25 mouse cellular contexts compared by ENCODE assay signal in genomic region chr19:57542506-57542905, GRCm38 (mm10).
A peak's percentile ranks its signal among the peaks of the same experiment; 100 is the strongest.
DNase-seq lines count a peak whose midpoint lies in the region; ATAC-seq and TF ChIP-seq lines count a peak whose summit lies in the region.
"Had no signal": no experiment of that assay in that cellular context is flagged by ENCODE, and none has a peak within 500 bp of the region (broad histone marks: within the 10 kb centered on the region; RNA-seq: fewer than 3 reads in every experiment).

No protein-coding gene starts in this region.

- H3K4me3 ChIP-seq in forebrain, postnatal 0 days (ENCODE audit: low read depth, low read length): no peak overlapping the region
- no peak overlapping the region for H3K4me3 ChIP-seq in forebrain, embryonic 10.5 days
- no peak overlapping the region for H3K4me3 ChIP-seq in left cerebral cortex, adult 2 months
- H3K4me3 ChIP-seq: embryonic facial prominence, embryonic 12.5 days; embryonic facial prominence, embryonic 15.5 days; forebrain, embryonic 12.5 days; forebrain, embryonic 15.5 days; heart, embryonic 12.5 days; heart, embryonic 15.5 days; hindbrain, embryonic 10.5 days; hindbrain, embryonic 13.5 days had no signal

- no peaks in the 10 kb centered on the region for H3K27me3 ChIP-seq in forebrain, postnatal 0 days (ENCODE audit: insufficient read depth, low read length)
- H3K27me3 ChIP-seq in forebrain, embryonic 10.5 days (ENCODE audit: poor library complexity, severe bottlenecking): peaks cover under 1% of the 10 kb centered on the region; the same call in 1 of the 2 replicates
- H3K27me3 ChIP-seq: embryonic facial prominence, embryonic 12.5 days; embryonic facial prominence, embryonic 15.5 days; forebrain, embryonic 15.5 days; heart, embryonic 12.5 days; heart, embryonic 15.5 days; hindbrain, embryonic 13.5 days had no signal

- intact Hi-C loops in left cerebral cortex, adult 2 months (cut with DNase I): no loop called here
- intact Hi-C loops in left cerebral cortex, postnatal 10 days (cut with DNase I): no loop called here

- H3K9ac ChIP-seq in forebrain, postnatal 0 days: no peak overlapping the region
- H3K9ac ChIP-seq: embryonic facial prominence, embryonic 12.5 days; embryonic facial prominence, embryonic 15.5 days; forebrain, embryonic 12.5 days; forebrain, embryonic 15.5 days; heart, embryonic 12.5 days; heart, embryonic 15.5 days; hindbrain, embryonic 13.5 days had no signal

- no peak for ATAC-seq in forebrain, postnatal 0 days
- ATAC-seq: activated CD4-positive, CD25-positive, alpha-beta regulatory T cell, adult 4 months; forebrain, embryonic 15.5 days; hindbrain, embryonic 16.5 days had no signal

- no peaks in the 10 kb centered on the region for H3K36me3 ChIP-seq in forebrain, postnatal 0 days (ENCODE audit: insufficient read depth)
- H3K36me3 ChIP-seq in forebrain, embryonic 10.5 days (replicated peaks): no peaks in the 10 kb centered on the region
- H3K36me3 ChIP-seq: embryonic facial prominence, embryonic 12.5 days; embryonic facial prominence, embryonic 15.5 days; forebrain, embryonic 12.5 days; forebrain, embryonic 15.5 days; heart, embryonic 12.5 days; heart, embryonic 15.5 days; hindbrain, embryonic 10.5 days; hindbrain, embryonic 13.5 days had no signal

- no peak for DNase-seq in forebrain, postnatal 0 days
- no peak for DNase-seq in forebrain, embryonic 10.5 days (ENCODE audit: extremely low spot score, low spot score)
- no peak for DNase-seq in left cerebral cortex, adult 2 months (ENCODE audit: extremely low spot score in 1 of 2, low spot score in 2 of 2)
- no peak for DNase-seq in left cerebral cortex, postnatal 10 days (ENCODE audit: extremely low spot score in 1 of 2, low spot score in 2 of 2)
- peak; percentile 52 for DNase-seq in right cerebral cortex, postnatal 14 days
- no peak for DNase-seq in right cerebral cortex, adult 2 months (ENCODE audit: low spot score in 2 of 2)
- DNase-seq: adrenal gland, adult 8-10 months; adrenal gland, postnatal 25 days; cerebellum, adult 18-20 months; cerebellum, adult 9-10 months; cerebellum, postnatal 14 days; gastrocnemius, postnatal 25 days; heart, adult 18-20 months; heart, postnatal 10 days; heart, postnatal 36 days had no signal

- 90% methylated on average over 5 of the region's 5 CpGs for WGBS in forebrain, postnatal 0 days
- 94% methylated on average over 5 of the region's 5 CpGs for WGBS in forebrain, embryonic 10.5 days

- no peaks in the 10 kb centered on the region for H3K9me3 ChIP-seq in forebrain, postnatal 0 days (ENCODE audit: low read length)
- H3K9me3 ChIP-seq in forebrain, embryonic 10.5 days: no peaks in the 10 kb centered on the region
- H3K9me3 ChIP-seq: embryonic facial prominence, embryonic 12.5 days; embryonic facial prominence, embryonic 15.5 days; forebrain, embryonic 12.5 days; forebrain, embryonic 15.5 days; heart, embryonic 12.5 days; heart, embryonic 15.5 days; hindbrain, embryonic 10.5 days; hindbrain, embryonic 13.5 days had no signal

- 0 out of 2 replicates have a peak overlapping the region, but pooled peaks have one; percentile 35 for H3K27ac ChIP-seq in forebrain, postnatal 0 days (ENCODE audit: low read depth, low read length)
- no peak overlapping the region for H3K27ac ChIP-seq in forebrain, embryonic 10.5 days
- H3K27ac ChIP-seq in left cerebral cortex, adult 2 months: peak overlapping the region; percentile 84; the same call in 1 of the 2 replicates
- H3K27ac ChIP-seq: embryonic facial prominence, embryonic 12.5 days; embryonic facial prominence, embryonic 15.5 days; forebrain, embryonic 12.5 days; heart, embryonic 15.5 days; hindbrain, embryonic 10.5 days had no signal

- no peak for TF ChIP-seq CTCF in forebrain, postnatal 0 days (IDR thresholded peaks at IDR 0.05; ENCODE audit: low read depth)
- no peak for TF ChIP-seq CTCF in left cerebral cortex, adult 2 months (IDR thresholded peaks at IDR 0.05)

- no peak overlapping the region for H3K4me2 ChIP-seq in forebrain, postnatal 0 days (ENCODE audit: low read depth)
- H3K4me2 ChIP-seq: embryonic facial prominence, embryonic 12.5 days; embryonic facial prominence, embryonic 15.5 days; forebrain, embryonic 15.5 days; heart, embryonic 12.5 days; hindbrain, embryonic 13.5 days had no signal

- peaks cover 8% of the 10 kb centered on the region for H3K4me1 ChIP-seq in forebrain, postnatal 0 days (ENCODE audit: insufficient read depth)
- H3K4me1 ChIP-seq in forebrain, embryonic 10.5 days: peaks cover 24% of the 10 kb centered on the region
- H3K4me1 ChIP-seq: heart, embryonic 12.5 days had no signal
